Mouse (Mus musculus): ENCODE measurements at regions not wholly inside any gene's neighbourhood (a gene's known extent, or its start where the extent isn't known, plus 50 kb on each side); places are given as distances from the start of the nearest gene placed in this dataset.
A peak's percentile ranks its signal among the peaks of the same experiment; 100 is the strongest.

GRCm38 (mm10) chr10:96845906-96846305 lies 229.1 kb downstream of the Btg1 start:
- no peak overlapping the region for H3K27ac ChIP-seq (ENCODE audit: low read depth, low read length)
- DNase-seq (ENCODE audit: low spot score), result no peak
- no peaks in the 10 kb centered on the region for H3K4me1 ChIP-seq (ENCODE audit: insufficient read depth, low read length)
- no peaks in the 10 kb centered on the region for H3K36me3 ChIP-seq (ENCODE audit: insufficient read depth, low read length)
- ATAC-seq (ENCODE audit: low FRiP score), result no peak
- H3K27me3 ChIP-seq (ENCODE audit: insufficient read depth, low read length), result no peaks in the 10 kb centered on the region
- H3K9ac ChIP-seq (replicated peaks; ENCODE audit: low read length, poor library complexity, severe bottlenecking), result no peak overlapping the region
- TF ChIP-seq CTCF (IDR thresholded peaks at IDR 0.05), result 0 out of 2 replicates have a peak, but pooled peaks have one; percentile 12
- WGBS, result 57% methylated on average over 4 of the region's 4 CpGs
- H3K4me3 ChIP-seq (ENCODE audit: low read depth, low read length), result no peak overlapping the region
- no peak overlapping the region for H3K4me2 ChIP-seq (ENCODE audit: low read depth, low read length, poor library complexity, severe bottlenecking)
- H3K9me3 ChIP-seq (ENCODE audit: low read length), result no peaks in the 10 kb centered on the region

GRCm38 (mm10) chr10:96847028-96847427 lies 230.2 kb downstream of the Btg1 start:
- no peak for TF ChIP-seq CTCF (IDR thresholded peaks at IDR 0.05)
- DNase-seq (ENCODE audit: low spot score) (no peak), ATAC-seq (ENCODE audit: low FRiP score) (no peak)
- H3K9me3 ChIP-seq (ENCODE audit: low read length), result no peaks in the 10 kb centered on the region
- no peaks in the 10 kb centered on the region for H3K36me3 ChIP-seq (ENCODE audit: insufficient read depth, low read length)
- no peaks in the 10 kb centered on the region for H3K27me3 ChIP-seq (ENCODE audit: insufficient read depth, low read length)
- no peak overlapping the region for H3K9ac ChIP-seq (replicated peaks; ENCODE audit: low read length, poor library complexity, severe bottlenecking)
- no peaks in the 10 kb centered on the region for H3K4me1 ChIP-seq (ENCODE audit: insufficient read depth, low read length)
- 23% methylated on average over 6 of the region's 6 CpGs for WGBS
- H3K27ac ChIP-seq (ENCODE audit: low read depth, low read length), result no peak overlapping the region
- no peak overlapping the region for H3K4me2 ChIP-seq (ENCODE audit: low read depth, low read length, poor library complexity, severe bottlenecking)
- H3K4me3 ChIP-seq (ENCODE audit: low read depth, low read length), result no peak overlapping the region

GRCm38 (mm10) chr10:96847433-96848165 lies 230.8 kb downstream of the Btg1 start:
- Histone ChIP-seq H3K4me2 (ENCODE audit: low read depth, low read length, poor library complexity, severe bottlenecking) (no peak overlapping the region), H3K4me3 (ENCODE audit: low read depth, low read length) (no peak overlapping the region), H3K4me1 (ENCODE audit: insufficient read depth, low read length) (no peaks in the 10 kb centered on the region), H3K27ac (ENCODE audit: low read depth, low read length) (no peak overlapping the region), H3K9ac (replicated peaks; ENCODE audit: low read length, poor library complexity, severe bottlenecking) (no peak overlapping the region), H3K27me3 (ENCODE audit: insufficient read depth, low read length) (no peaks in the 10 kb centered on the region), H3K9me3 (ENCODE audit: low read length) (no peaks in the 10 kb centered on the region), H3K36me3 (ENCODE audit: insufficient read depth, low read length) (no peaks in the 10 kb centered on the region)
- ATAC-seq (ENCODE audit: low FRiP score) (no peak), DNase-seq (ENCODE audit: low spot score) (peak; percentile 60)
- 56% methylated on average over 5 of the region's 5 CpGs for WGBS
- no peak for TF ChIP-seq CTCF (IDR thresholded peaks at IDR 0.05)

GRCm38 (mm10) chr10:96848496-96848895 lies 231.7 kb downstream of the Btg1 start:
- H3K9me3 ChIP-seq (ENCODE audit: low read length), result no peaks in the 10 kb centered on the region
- no peak overlapping the region for H3K27ac ChIP-seq (ENCODE audit: low read depth, low read length)
- TF ChIP-seq CTCF (IDR thresholded peaks at IDR 0.05), result no peak
- DNase-seq (ENCODE audit: low spot score), result no peak
- no peak for ATAC-seq (ENCODE audit: low FRiP score)
- no peaks in the 10 kb centered on the region for H3K4me1 ChIP-seq (ENCODE audit: insufficient read depth, low read length)
- no peak overlapping the region for H3K4me3 ChIP-seq (ENCODE audit: low read depth, low read length)
- no peaks in the 10 kb centered on the region for H3K27me3 ChIP-seq (ENCODE audit: insufficient read depth, low read length)
- no peak overlapping the region for H3K9ac ChIP-seq (replicated peaks; ENCODE audit: low read length, poor library complexity, severe bottlenecking)
- no peak overlapping the region for H3K4me2 ChIP-seq (ENCODE audit: low read depth, low read length, poor library complexity, severe bottlenecking)
- no peaks in the 10 kb centered on the region for H3K36me3 ChIP-seq (ENCODE audit: insufficient read depth, low read length)
- 84% methylated on average over 2 of the region's 2 CpGs for WGBS

GRCm38 (mm10) chr10:96860366-96860765 lies 243.6 kb downstream of the Btg1 start:
- Histone ChIP-seq H3K4me1 (ENCODE audit: insufficient read depth, low read length) (no peaks in the 10 kb centered on the region), H3K9me3 (ENCODE audit: low read length) (no peaks in the 10 kb centered on the region), H3K27me3 (ENCODE audit: insufficient read depth, low read length) (no peaks in the 10 kb centered on the region), H3K36me3 (ENCODE audit: insufficient read depth, low read length) (no peaks in the 10 kb centered on the region), H3K27ac (ENCODE audit: low read depth, low read length) (no peak overlapping the region), H3K4me2 (ENCODE audit: low read depth, low read length, poor library complexity, severe bottlenecking) (no peak overlapping the region), H3K9ac (replicated peaks; ENCODE audit: low read length, poor library complexity, severe bottlenecking) (no peak overlapping the region), H3K4me3 (ENCODE audit: low read depth, low read length) (no peak overlapping the region)
- DNase-seq (ENCODE audit: low spot score) (no peak), ATAC-seq (ENCODE audit: low FRiP score) (no peak)
- no peak for TF ChIP-seq CTCF (IDR thresholded peaks at IDR 0.05)
- WGBS, result 86% methylated on average over 2 of the region's 2 CpGs

GRCm38 (mm10) chr10:96863230-96863629 lies 246.4 kb downstream of the Btg1 start:
- WGBS, result 80% methylated on average over 8 of the region's 8 CpGs
- TF ChIP-seq CTCF (IDR thresholded peaks at IDR 0.05), result no peak
- no peak overlapping the region for H3K4me2 ChIP-seq (ENCODE audit: low read depth, low read length, poor library complexity, severe bottlenecking)
- H3K36me3 ChIP-seq (ENCODE audit: insufficient read depth, low read length), result no peaks in the 10 kb centered on the region
- no peak overlapping the region for H3K4me3 ChIP-seq (ENCODE audit: low read depth, low read length)
- H3K4me1 ChIP-seq (ENCODE audit: insufficient read depth, low read length), result no peaks in the 10 kb centered on the region
- H3K9me3 ChIP-seq (ENCODE audit: low read length), result no peaks in the 10 kb centered on the region
- no peak overlapping the region for H3K27ac ChIP-seq (ENCODE audit: low read depth, low read length)
- DNase-seq (ENCODE audit: low spot score) (no peak), ATAC-seq (ENCODE audit: low FRiP score) (no peak)
- H3K27me3 ChIP-seq (ENCODE audit: insufficient read depth, low read length), result no peaks in the 10 kb centered on the region
- H3K9ac ChIP-seq (replicated peaks; ENCODE audit: low read length, poor library complexity, severe bottlenecking), result no peak overlapping the region

All from midbrain, postnatal 0 days (tissue).